Mouse (Mus musculus) intestine, postnatal 0 days (tissue): Measurements from ENCODE around the gene Rhox13. TPM values are rescaled to one million over a fixed set of nuclear protein-coding genes. Genes with fewer than 3 reads are reported as not detected.

ENCODE experiments used
- ATAC-seq: fragments of 200-750 bp; cut with Nextera tagmentation; 2 replicates; pipeline ENCODE4 v1.8.0; 2017; ENCODE audit warnings: mild to moderate bottlenecking, moderate TSS enrichment, moderate library complexity
- H3K27ac ChIP-seq: fragments of 300-500 bp; sonication (generic); 2 replicates; pipeline ENCODE4 v1.5.1; 2014; ENCODE audit warnings: mild to moderate bottlenecking, low read depth, low read length, moderate library complexity
- H3K27me3 ChIP-seq: fragments of 300-500 bp; sonication (generic); replicated peaks from 2 replicates; pipeline ENCODE4 v1.6.1; 2014; ENCODE audit warnings: low read length, mixed read lengths; ENCODE audit not compliant: control insufficient read depth, insufficient read depth
- H3K36me3 ChIP-seq: fragments of 300-500 bp; sonication (generic); 2 replicates; pipeline ENCODE4 v1.6.1; 2014; ENCODE audit warnings: mild to moderate bottlenecking, moderate library complexity; ENCODE audit not compliant: control insufficient read depth, insufficient read depth
- H3K4me1 ChIP-seq: fragments of 300-500 bp; sonication (generic); replicated peaks from 2 replicates; pipeline ENCODE4 v1.6.1; 2014; ENCODE audit warnings: antibody characterized with exemption, low read length, mixed read lengths; ENCODE audit not compliant: control insufficient read depth, insufficient read depth
- H3K4me2 ChIP-seq: fragments of 300-500 bp; sonication (generic); replicated peaks from 2 replicates; pipeline ENCODE4 v1.6.1; 2014; ENCODE audit warnings: low read depth, mild to moderate bottlenecking, moderate library complexity
- H3K4me3 ChIP-seq: fragments of 300-500 bp; sonication (generic); 2 replicates; pipeline ENCODE4 v1.5.1; 2014; ENCODE audit warnings: low read depth, low read length
- H3K9ac ChIP-seq: fragments of 300-500 bp; sonication (generic); 2 replicates; pipeline ENCODE4 v1.6.1; 2014; ENCODE audit warnings: mild to moderate bottlenecking, low read depth, low read length
- H3K9me3 ChIP-seq: fragments of 300-500 bp; sonication (generic); 2 replicates; pipeline ENCODE4 v1.6.1; 2016; ENCODE audit warnings: mixed run types; ENCODE audit not compliant: control insufficient read depth
- CTCF ChIP-seq: sonication (generic); IDR thresholded peaks from 2 replicates; pipeline ENCODE4 v1.5.1; 2016; ENCODE audit warnings: low read depth, mild to moderate bottlenecking, control low read depth, antibody characterized with exemption, moderate library complexity
- WGBS: fragments of 180-500 bp; shearing (Covaris S2); extraction: QIAGEN DNeasy Blood & Tissue Kit; methylation state at CpG from one replicate; pipeline ENCODE4 v1.1.7; 2014; 5-methylcytosine and 5-hydroxymethylcytosine counted together
- polyA plus RNA-seq: library from polyadenylated mRNA; unstranded; fragments of >200 nt; fragmentation: Nextera tagmentation; extraction: Ambion mirVana; gene quantifications from 2 replicates; pipeline ENCODE4 v1.2.1, GENCODE M21; 2015

Rhox13 gene
- polyA plus RNA-seq, 1 experiment from 2014 or later: not detected

DNA sequence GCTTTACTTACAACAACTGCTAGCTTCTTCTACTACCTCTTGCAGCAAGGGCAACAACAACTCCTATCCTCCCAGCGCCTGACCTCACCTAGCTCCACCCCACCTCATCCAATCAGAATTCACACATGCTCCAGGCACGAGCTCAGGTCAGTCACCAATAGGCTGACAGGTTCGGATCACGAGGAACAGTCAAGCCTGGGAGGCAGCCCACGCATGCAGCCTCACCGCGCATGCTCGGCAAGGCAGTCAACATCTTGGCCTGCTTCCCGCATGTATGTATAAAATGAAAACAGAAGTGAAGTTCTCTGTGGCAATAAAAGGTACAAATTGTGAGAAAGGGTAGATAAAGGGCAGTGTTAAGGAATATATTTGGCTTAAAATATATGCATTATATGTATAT, 45.0 kb downstream of the Rhox13 start:
- ATAC-seq: no peak
- Histone ChIP-seq H3K4me2 (no peak overlapping the region), H3K9ac (no peak overlapping the region), H3K27ac (no peak overlapping the region), H3K27me3 (no peaks in the 10 kb centered on the region), H3K36me3 (no peaks in the 10 kb centered on the region), H3K4me1 (no peaks in the 10 kb centered on the region), H3K4me3 (no peak overlapping the region), H3K9me3 (no peaks in the 10 kb centered on the region)
- no peak for TF ChIP-seq CTCF
- 80% methylated on average over 9 of the region's 9 CpGs for WGBS

- TF ChIP-seq CTCF: no peak
- Histone ChIP-seq H3K4me1 (no peaks in the 10 kb centered on the region), H3K9me3 (no peaks in the 10 kb centered on the region), H3K27ac (no peak overlapping the region), H3K4me3 (no peak overlapping the region), H3K36me3 (no peaks in the 10 kb centered on the region), H3K27me3 (no peaks in the 10 kb centered on the region), H3K4me2 (no peak overlapping the region), H3K9ac (no peak overlapping the region)
- no peak for ATAC-seq
- WGBS: 82% methylated on average over 4 of the region's 4 CpGs
These were observed 45.6 kb downstream of the Rhox13 start for GRCm38 (mm10) chrX:38166592-38166991.

Other genes with a start within 250 kb of the Rhox13 start
- not detected in 2 replicates for gene Rhox8, start 242.3 kb upstream of the Rhox13 start, polyA plus RNA-seq
- gene Rhox7b, start 224.0 kb upstream of the Rhox13 start, polyA plus RNA-seq: not detected in 2 replicates
- not detected in 2 replicates for gene Rhox9, start 219.4 kb upstream of the Rhox13 start, polyA plus RNA-seq
- gene Btg1-ps1, start 102.4 kb upstream of the Rhox13 start, polyA plus RNA-seq: not detected in 2 replicates
- not detected in 2 replicates for gene Btg1-ps2, start 78.1 kb upstream of the Rhox13 start, polyA plus RNA-seq
- gene Rhox10, start 54.7 kb upstream of the Rhox13 start, polyA plus RNA-seq: not detected in 2 replicates
- gene Rhox11, start 36.1 kb upstream of the Rhox13 start, polyA plus RNA-seq: not detected in 2 replicates
- gene Rhox12, start 10.3 kb upstream of the Rhox13 start, polyA plus RNA-seq: not detected in 2 replicates
- 2.7 and 2.8 TPM in 2 replicates for gene Zbtb33, start 68.6 kb downstream of the Rhox13 start, polyA plus RNA-seq
- gene Tmem255a, start 131.2 kb downstream of the Rhox13 start, polyA plus RNA-seq: 7.6 and 8.7 TPM in 2 replicates
- gene Atp1b4, start 195.0 kb downstream of the Rhox13 start, polyA plus RNA-seq: not detected in 2 replicates